In the genomic region with DNA sequence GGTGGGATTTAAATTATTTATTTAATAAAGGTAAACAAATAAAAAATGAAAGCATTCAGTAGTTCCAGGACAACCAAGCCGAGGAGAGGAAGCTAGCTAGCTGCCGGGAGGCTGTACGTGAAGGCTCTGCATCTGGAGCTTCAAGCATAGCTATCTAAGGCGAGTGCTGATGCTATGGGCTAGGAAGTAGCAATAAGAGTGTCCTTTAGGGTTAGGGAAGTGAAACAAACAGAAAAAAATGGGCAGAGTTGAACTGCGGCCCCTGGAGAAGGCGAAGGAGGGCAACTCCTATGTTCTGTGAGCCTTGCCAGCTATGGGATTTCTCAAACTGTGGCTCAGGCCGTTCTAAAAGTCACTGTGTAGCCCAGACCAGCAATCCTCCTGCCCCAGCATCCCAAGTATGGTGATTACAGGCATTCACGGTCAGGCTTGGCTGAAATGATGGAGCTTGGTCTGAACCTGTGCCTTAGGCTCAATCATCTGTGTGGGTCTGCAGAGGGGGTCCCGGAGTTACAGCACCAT, we compare ENCODE assay signal across 21 mouse cellular contexts. TPM values are rescaled to one million over a fixed set of nuclear protein-coding genes. Genes with fewer than 3 reads are reported as not detected.
DNase-seq lines count a peak whose midpoint lies in the region; ATAC-seq and TF ChIP-seq lines count a peak whose summit lies in the region.
"Had no signal": no experiment of that assay in that cellular context is flagged by ENCODE, and none has a peak within 500 bp of the region (broad histone marks: within the 10 kb centered on the region; RNA-seq: fewer than 3 reads in every experiment).

No protein-coding gene starts in this region.

- no peak for TF ChIP-seq POLR2A in small intestine, adult 2 months (IDR thresholded peaks at IDR 0.05; ENCODE audit: low read depth, low read length)

- TF ChIP-seq CTCF in small intestine, adult 2 months (IDR thresholded peaks at IDR 0.05; ENCODE audit: extremely low read depth, insufficient read length, insufficient replicate concordance, low read depth, low read length): no peak
- no peak for TF ChIP-seq CTCF in intestine, postnatal 0 days (IDR thresholded peaks at IDR 0.05; ENCODE audit: low read depth)

- no peak overlapping the region for H3K4me2 ChIP-seq in intestine, postnatal 0 days (replicated peaks; ENCODE audit: low read depth)
- H3K4me2 ChIP-seq: embryonic facial prominence, embryonic 13.5 days; forebrain, embryonic 15.5 days; heart, embryonic 15.5 days; lung, embryonic 14.5 days; midbrain, embryonic 15.5 days; neural tube, embryonic 15.5 days had no signal

- H3K9me3 ChIP-seq in intestine, postnatal 0 days (ENCODE audit: control insufficient read depth): no peaks in the 10 kb centered on the region
- H3K9me3 ChIP-seq: embryonic facial prominence, embryonic 13.5 days; forebrain, embryonic 15.5 days; heart, embryonic 15.5 days; midbrain, embryonic 15.5 days; neural tube, embryonic 15.5 days had no signal

- H3K9ac ChIP-seq in intestine, postnatal 0 days (ENCODE audit: low read depth, low read length): no peak overlapping the region
- H3K9ac ChIP-seq: embryonic facial prominence, embryonic 13.5 days; forebrain, embryonic 15.5 days; heart, embryonic 15.5 days; lung, embryonic 14.5 days; midbrain, embryonic 15.5 days; neural tube, embryonic 15.5 days had no signal

- H3K4me1 ChIP-seq in small intestine, adult 2 months (ENCODE audit: control insufficient read depth, insufficient read depth, insufficient read length, low read length): peaks cover 6% of the 10 kb centered on the region
- peaks cover 2% of the 10 kb centered on the region; the same call in 1 of the 2 replicates for H3K4me1 ChIP-seq in intestine, postnatal 0 days (replicated peaks; ENCODE audit: control insufficient read depth, insufficient read depth, low read length)
- H3K4me1 ChIP-seq: forebrain, embryonic 15.5 days; midbrain, embryonic 15.5 days; neural tube, embryonic 15.5 days had no signal

- WGBS in small intestine, adult 2 months: 84% methylated on average over 9 of the region's 9 CpGs
- 84% methylated on average over 9 of the region's 9 CpGs for WGBS in intestine, postnatal 0 days

- no peaks in the 10 kb centered on the region for H3K27me3 ChIP-seq in small intestine, adult 2 months (ENCODE audit: control insufficient read depth, insufficient read depth, low read length)
- H3K27me3 ChIP-seq in intestine, postnatal 0 days (replicated peaks; ENCODE audit: control insufficient read depth, insufficient read depth, low read length): no peaks in the 10 kb centered on the region
- H3K27me3 ChIP-seq: embryonic facial prominence, embryonic 13.5 days; forebrain, embryonic 15.5 days; heart, embryonic 15.5 days; midbrain, embryonic 15.5 days had no signal

- peak overlapping the region; percentile 44 for H3K27ac ChIP-seq in small intestine, adult 2 months (ENCODE audit: insufficient read depth, low read depth, low read length)
- H3K27ac ChIP-seq in intestine, postnatal 0 days (ENCODE audit: low read depth, low read length): no peak overlapping the region
- H3K27ac ChIP-seq: embryonic facial prominence, embryonic 13.5 days; forebrain, embryonic 15.5 days; heart, adult 2 months; heart, embryonic 15.5 days; midbrain, embryonic 15.5 days; neural tube, embryonic 15.5 days had no signal

- no peaks in the 10 kb centered on the region for H3K36me3 ChIP-seq in small intestine, adult 2 months (ENCODE audit: control insufficient read depth, insufficient read depth, low read length)
- H3K36me3 ChIP-seq in intestine, postnatal 0 days (ENCODE audit: control insufficient read depth, insufficient read depth): no peaks in the 10 kb centered on the region
- H3K36me3 ChIP-seq: embryonic facial prominence, embryonic 13.5 days; forebrain, embryonic 15.5 days; heart, embryonic 15.5 days; midbrain, embryonic 15.5 days; neural tube, embryonic 15.5 days had no signal

- no peak overlapping the region for H3K4me3 ChIP-seq in small intestine, adult 2 months (ENCODE audit: low read depth, low read length)
- no peak overlapping the region for H3K4me3 ChIP-seq in intestine, postnatal 0 days (ENCODE audit: low read depth, low read length)
- H3K4me3 ChIP-seq: embryonic facial prominence, embryonic 13.5 days; forebrain, embryonic 15.5 days; heart, adult 2 months; heart, embryonic 15.5 days; midbrain, embryonic 15.5 days; neural tube, embryonic 15.5 days had no signal

- peak; percentile 70 for DNase-seq in layer of hippocampus, adult 9-11 months
- DNase-seq in layer of hippocampus, postnatal 36 days: no peak
- DNase-seq in spleen, postnatal 36 days (ENCODE audit: low spot score in 2 of 2): peak; percentile 64 to 71
- DNase-seq in spleen, postnatal 10 days (ENCODE audit: low spot score in 2 of 2): no peak
- DNase-seq in cerebellum, postnatal 10 days: no peak
- DNase-seq: adrenal gland, postnatal 36 days; cerebellum, adult 9-10 months; lung, embryonic 14.5 days; right cerebral cortex, postnatal 25 days; thymus, adult 2 months had no signal

- ATAC-seq in common myeloid progenitor, adult 5-6 weeks (replicated peaks; ENCODE audit: low read depth, poor library complexity, severe bottlenecking): 0 out of 2 replicates have a peak, but pooled peaks have one; percentile 18
- ATAC-seq in intestine, postnatal 0 days: no peak
- ATAC-seq: forebrain, embryonic 15.5 days; hindbrain, embryonic 16.5 days; intestine, embryonic 16.5 days; midbrain, embryonic 15.5 days had no signal

RNA-seq across cellular contexts. Expression of a gene that starts 5.7 kb away (rescaled TPM):
- total RNA-seq in layer of hippocampus, postnatal 36 days (2021): 10 to 100 TPM; 22.5 to 26.3 TPM
- 20.0 and 29.2 TPM in 2 replicates for total RNA-seq in common myeloid progenitor, adult 5-6 weeks (2017)
- 7.2 and 13.8 TPM in 2 replicates for polyA plus RNA-seq in small intestine, adult 2 months (2012; rRNA removed)
- polyA plus RNA-seq in intestine, postnatal 0 days (2015; fragmentation: Nextera tagmentation; extraction: Ambion mirVana): 8.9 and 10.3 TPM in 2 replicates

RNA-seq across cellular contexts. Expression of a gene that starts 6.2 kb away (rescaled TPM):
- 1 to 10 TPM; 3.2 to 4.5 TPM for total RNA-seq in layer of hippocampus, postnatal 36 days (2021)
- total RNA-seq in common myeloid progenitor, adult 5-6 weeks (2017): 9.9 and 10.2 TPM in 2 replicates
- 5.0 and 12.4 TPM in 2 replicates for polyA plus RNA-seq in small intestine, adult 2 months (2012; rRNA removed)
- polyA plus RNA-seq in intestine, postnatal 0 days (2015; fragmentation: Nextera tagmentation; extraction: Ambion mirVana): 3.6 and 6.1 TPM in 2 replicates

RNA-seq across cellular contexts. Expression of a gene that starts 54.0 kb away (rescaled TPM):
- total RNA-seq in layer of hippocampus, postnatal 36 days (2021): 100 to 1,000 TPM; 441 to 450 TPM
- 114 and 141 TPM in 2 replicates for total RNA-seq in common myeloid progenitor, adult 5-6 weeks (2017)
- 42.7 and 160 TPM in 2 replicates for polyA plus RNA-seq in small intestine, adult 2 months (2012; rRNA removed)
- 59.4 and 62.7 TPM in 2 replicates for polyA plus RNA-seq in intestine, postnatal 0 days (2015; fragmentation: Nextera tagmentation; extraction: Ambion mirVana)

Comparison
In these comparisons a context has a peak if more than half of its experiments do, and no peak if none do; other contexts are left out.
1. DNase-seq: peak in layer of hippocampus, adult 9-11 months (single experiment) and spleen, postnatal 36 days (2 of 2); none in layer of hippocampus, postnatal 36 days (0 of 2), spleen, postnatal 10 days (0 of 2) and cerebellum, postnatal 10 days (0 of 2).